Mouse (Mus musculus) ES-Bruce4 (cell line): ENCODE measurements around the gene Ubn1.

Experiments used
- CTCF ChIP-seq: IDR thresholded peaks from one replicate; pipeline ENCODE4 v1.8.1; 2011; ENCODE audit warnings: low read depth, low read length
- EP300 ChIP-seq: IDR thresholded peaks from 2 replicates; pipeline ENCODE4 v1.6.1; 2011; ENCODE audit warnings: low read depth, low read length; ENCODE audit not compliant: insufficient read depth

DNA sequence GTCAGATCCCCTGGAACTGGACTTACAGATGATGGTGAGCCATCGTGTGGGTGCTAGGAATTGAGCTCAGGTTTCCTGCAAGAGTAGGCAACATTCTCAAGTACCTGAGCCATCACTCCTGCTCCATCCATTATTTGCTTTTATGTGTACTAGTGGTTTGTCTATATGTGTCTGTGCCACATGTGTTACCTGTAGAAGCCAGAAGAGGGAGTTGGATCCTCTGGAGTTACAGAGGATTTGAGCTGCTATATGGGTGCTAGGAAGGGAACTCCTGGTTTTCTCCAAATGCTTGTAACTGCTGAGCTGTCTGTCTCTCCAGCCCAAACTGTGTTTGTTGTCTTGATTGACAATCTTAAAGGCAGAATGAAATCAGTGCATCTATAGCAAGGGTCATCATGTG, 8.3 kb downstream of the Ubn1 start:
- no peak for TF ChIP-seq EP300
- TF ChIP-seq CTCF: no peak
